Mouse (Mus musculus) intestine, postnatal 0 days (tissue): Measurements from ENCODE around the gene Sde2. TPM values are rescaled to one million over a fixed set of nuclear protein-coding genes. Genes with fewer than 3 reads are reported as not detected.
A peak's percentile ranks its signal among the peaks of the same experiment; 100 is the strongest.

Experiments used
- ATAC-seq: fragments of 200-750 bp; cut with Nextera tagmentation; 2 replicates; pipeline ENCODE4 v1.8.0; 2017; ENCODE audit warnings: mild to moderate bottlenecking, moderate TSS enrichment, moderate library complexity
- H3K27ac ChIP-seq: fragments of 300-500 bp; sonication (generic); 2 replicates; pipeline ENCODE4 v1.5.1; 2014; ENCODE audit warnings: mild to moderate bottlenecking, low read depth, low read length, moderate library complexity
- H3K27me3 ChIP-seq: fragments of 300-500 bp; sonication (generic); replicated peaks from 2 replicates; pipeline ENCODE4 v1.6.1; 2014; ENCODE audit warnings: low read length, mixed read lengths; ENCODE audit not compliant: control insufficient read depth, insufficient read depth
- H3K36me3 ChIP-seq: fragments of 300-500 bp; sonication (generic); 2 replicates; pipeline ENCODE4 v1.6.1; 2014; ENCODE audit warnings: mild to moderate bottlenecking, moderate library complexity; ENCODE audit not compliant: control insufficient read depth, insufficient read depth
- H3K4me1 ChIP-seq: fragments of 300-500 bp; sonication (generic); replicated peaks from 2 replicates; pipeline ENCODE4 v1.6.1; 2014; ENCODE audit warnings: antibody characterized with exemption, low read length, mixed read lengths; ENCODE audit not compliant: control insufficient read depth, insufficient read depth
- H3K4me2 ChIP-seq: fragments of 300-500 bp; sonication (generic); replicated peaks from 2 replicates; pipeline ENCODE4 v1.6.1; 2014; ENCODE audit warnings: low read depth, mild to moderate bottlenecking, moderate library complexity
- H3K4me3 ChIP-seq: fragments of 300-500 bp; sonication (generic); 2 replicates; pipeline ENCODE4 v1.5.1; 2014; ENCODE audit warnings: low read depth, low read length
- H3K9ac ChIP-seq: fragments of 300-500 bp; sonication (generic); 2 replicates; pipeline ENCODE4 v1.6.1; 2014; ENCODE audit warnings: mild to moderate bottlenecking, low read depth, low read length
- H3K9me3 ChIP-seq: fragments of 300-500 bp; sonication (generic); 2 replicates; pipeline ENCODE4 v1.6.1; 2016; ENCODE audit warnings: mixed run types; ENCODE audit not compliant: control insufficient read depth
- CTCF ChIP-seq: sonication (generic); IDR thresholded peaks from 2 replicates; pipeline ENCODE4 v1.5.1; 2016; ENCODE audit warnings: low read depth, mild to moderate bottlenecking, control low read depth, antibody characterized with exemption, moderate library complexity
- WGBS: fragments of 180-500 bp; shearing (Covaris S2); extraction: QIAGEN DNeasy Blood & Tissue Kit; methylation state at CpG from one replicate; pipeline ENCODE4 v1.1.7; 2014; 5-methylcytosine and 5-hydroxymethylcytosine counted together
- polyA plus RNA-seq: library from polyadenylated mRNA; unstranded; fragments of >200 nt; fragmentation: Nextera tagmentation; extraction: Ambion mirVana; gene quantifications from 2 replicates; pipeline ENCODE4 v1.2.1, GENCODE M21; 2015

The Sde2 gene
- polyA plus RNA-seq, 1 experiment from 2014 or later: 13.3 TPM

DNA sequence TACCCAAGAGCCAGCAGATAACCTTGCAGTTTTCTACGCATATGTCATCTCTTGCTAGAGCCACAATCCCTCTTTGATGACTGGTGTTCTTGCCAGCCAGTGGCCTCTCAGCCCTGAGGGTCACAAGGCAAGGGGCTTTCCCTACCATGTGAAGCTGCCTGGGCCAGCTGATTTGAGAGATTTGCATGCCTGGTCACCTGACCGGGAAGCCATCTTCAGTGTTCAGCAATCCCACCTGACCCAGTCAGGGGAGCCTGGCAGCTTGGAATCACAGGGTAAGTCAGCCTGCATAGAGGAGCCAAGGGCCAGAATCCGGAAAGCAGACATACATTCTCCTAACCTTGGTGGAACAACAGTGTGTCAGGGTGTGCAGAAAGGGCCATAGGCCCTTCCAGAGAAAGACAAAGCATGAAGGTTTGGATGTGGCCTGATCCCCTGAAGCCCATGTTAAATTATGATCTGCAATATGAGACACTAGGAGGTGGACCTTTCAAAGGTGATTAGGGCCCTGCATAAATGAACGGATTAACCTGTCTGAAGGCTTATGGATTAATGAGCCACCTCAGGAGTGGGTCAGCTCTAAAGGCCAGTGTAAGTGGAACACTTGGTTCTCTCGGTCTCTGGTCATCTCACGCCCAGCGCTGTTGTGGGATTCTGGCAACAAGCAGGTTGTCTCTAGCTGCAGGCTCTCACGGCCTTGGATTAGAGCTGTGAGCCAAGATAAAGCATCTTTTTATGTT is 9.2 kb upstream of the Sde2 start:
- Histone ChIP-seq H3K4me2 (no peak overlapping the region), H3K27me3 (no peaks in the 10 kb centered on the region), H3K9me3 (no peaks in the 10 kb centered on the region), H3K4me1 (no peaks in the 10 kb centered on the region), H3K4me3 (no peak overlapping the region), H3K27ac (no peak overlapping the region), H3K36me3 (no peaks in the 10 kb centered on the region), H3K9ac (no peak overlapping the region)
- WGBS: 80% methylated on average over 8 of the region's 8 CpGs
- TF ChIP-seq CTCF: no peak
- no peak for ATAC-seq

GRCm38 (mm10) chr1:180848114-180848510 is 2.8 kb upstream of the Sde2 start:
- peak overlapping the region; percentile 58 for H3K4me2 ChIP-seq
- no peak overlapping the region for H3K9ac ChIP-seq
- peaks cover 6% of the 10 kb centered on the region; the same call in 1 of the 2 replicates for H3K4me1 ChIP-seq
- 5% methylated on average over 9 of the region's 9 CpGs for WGBS
- no peak for TF ChIP-seq CTCF
- peak overlapping the region; percentile 14 for H3K4me3 ChIP-seq
- peak overlapping the region; percentile 60 for H3K27ac ChIP-seq
- no peak for ATAC-seq
- no peaks in the 10 kb centered on the region for H3K36me3 ChIP-seq
- no peaks in the 10 kb centered on the region for H3K9me3 ChIP-seq
- H3K27me3 ChIP-seq: no peaks in the 10 kb centered on the region

DNA sequence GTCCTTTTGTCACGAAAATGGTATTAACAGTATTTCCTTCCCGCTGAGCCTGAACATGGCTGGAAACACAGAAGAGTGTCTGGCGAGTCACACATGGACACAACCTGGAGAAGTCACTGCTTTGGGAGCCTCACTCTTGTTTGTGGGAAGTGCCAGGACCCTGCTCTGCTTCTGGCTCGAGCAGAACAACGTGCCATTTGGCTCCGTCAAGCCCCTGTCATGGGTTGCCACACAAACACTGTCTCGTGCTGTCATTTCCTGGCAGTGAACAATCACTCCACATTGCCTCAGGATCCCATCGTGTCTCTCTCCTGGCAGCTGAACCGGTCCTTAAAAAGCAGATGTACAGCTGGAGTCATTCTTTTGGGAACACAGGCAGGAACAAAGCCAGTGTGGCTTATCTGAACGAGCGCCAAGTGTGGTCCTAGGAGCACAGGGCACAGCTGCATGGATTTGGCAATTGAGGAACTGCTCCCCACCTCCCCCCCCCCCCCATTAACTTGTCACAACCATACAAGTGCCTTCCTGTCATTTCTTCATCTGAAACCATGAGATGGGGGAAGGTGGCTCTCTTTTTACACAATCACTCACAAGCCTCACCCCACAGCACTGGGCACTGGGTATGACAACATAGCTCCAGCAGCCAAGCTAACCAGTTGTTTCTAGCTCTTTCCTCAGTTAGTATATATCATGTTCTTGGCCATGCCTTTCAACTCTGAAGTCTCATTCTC is 2.3 kb upstream of the Sde2 start:
- H3K27me3 ChIP-seq: no peaks in the 10 kb centered on the region
- H3K9me3 ChIP-seq: no peaks in the 10 kb centered on the region
- ATAC-seq: no peak
- H3K4me3 ChIP-seq: 0 out of 2 replicates have a peak overlapping the region, but pooled peaks have one; percentile 14
- H3K36me3 ChIP-seq: no peaks in the 10 kb centered on the region
- TF ChIP-seq CTCF: no peak
- 39% methylated on average over 11 of the region's 11 CpGs for WGBS
- no peak overlapping the region for H3K9ac ChIP-seq
- H3K4me1 ChIP-seq: peaks cover 6% of the 10 kb centered on the region; the same call in 1 of the 2 replicates
- peak overlapping the region; percentile 60 for H3K27ac ChIP-seq
- H3K4me2 ChIP-seq: peak overlapping the region; percentile 58

DNA sequence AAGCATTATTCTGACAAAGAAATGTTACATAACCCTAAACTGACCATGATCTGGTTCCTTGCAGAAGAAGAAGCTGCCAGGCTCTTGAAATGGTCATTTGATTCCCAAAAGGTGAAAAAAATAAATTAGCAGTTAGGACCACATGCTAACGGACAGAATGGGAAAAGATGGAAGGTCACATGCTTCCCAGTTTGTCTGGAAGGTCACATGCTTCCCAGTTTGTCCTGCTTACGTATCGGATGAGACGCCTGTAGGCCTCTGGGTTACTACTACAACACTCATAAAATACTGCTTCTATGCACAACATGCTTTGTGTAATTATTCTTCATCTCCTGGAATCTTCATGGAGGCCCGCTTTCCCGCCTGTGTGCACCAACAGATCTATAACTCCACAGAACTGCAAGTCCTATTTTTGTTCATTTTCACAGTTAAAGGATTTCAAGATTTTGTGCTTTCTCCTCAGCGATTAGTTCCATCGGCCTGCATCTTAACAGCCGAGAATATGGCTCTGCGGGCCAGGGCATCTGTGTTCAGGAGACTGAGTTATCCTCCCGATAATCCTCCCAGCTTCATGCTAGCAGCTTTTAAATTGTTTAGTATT is 1.1 kb upstream of the Sde2 start:
- H3K4me2 ChIP-seq: peak overlapping the region; percentile 79
- no peaks in the 10 kb centered on the region for H3K9me3 ChIP-seq
- H3K27me3 ChIP-seq: no peaks in the 10 kb centered on the region
- no peaks in the 10 kb centered on the region for H3K36me3 ChIP-seq
- peak overlapping the region; percentile 61 for H3K9ac ChIP-seq
- no peak for ATAC-seq
- TF ChIP-seq CTCF: no peak
- peaks cover 6% of the 10 kb centered on the region; the same call in 1 of the 2 replicates for H3K4me1 ChIP-seq
- peak overlapping the region; percentile 90 for H3K27ac ChIP-seq
- H3K4me3 ChIP-seq: peak overlapping the region; percentile 81
- 41% methylated on average over 11 of the region's 11 CpGs for whole genome bisulfite sequencing

GRCm38 (mm10) chr1:180858763-180859162 is 7.8 kb downstream of the Sde2 start:
- Histone ChIP-seq H3K9me3 (no peaks in the 10 kb centered on the region), H3K27me3 (no peaks in the 10 kb centered on the region), H3K9ac (no peak overlapping the region), H3K4me3 (no peak overlapping the region), H3K36me3 (peaks cover 70% of the 10 kb centered on the region), H3K27ac (no peak overlapping the region), H3K4me1 (no peaks in the 10 kb centered on the region), H3K4me2 (no peak overlapping the region)
- ATAC-seq: no peak
- no peak for TF ChIP-seq CTCF

DNA sequence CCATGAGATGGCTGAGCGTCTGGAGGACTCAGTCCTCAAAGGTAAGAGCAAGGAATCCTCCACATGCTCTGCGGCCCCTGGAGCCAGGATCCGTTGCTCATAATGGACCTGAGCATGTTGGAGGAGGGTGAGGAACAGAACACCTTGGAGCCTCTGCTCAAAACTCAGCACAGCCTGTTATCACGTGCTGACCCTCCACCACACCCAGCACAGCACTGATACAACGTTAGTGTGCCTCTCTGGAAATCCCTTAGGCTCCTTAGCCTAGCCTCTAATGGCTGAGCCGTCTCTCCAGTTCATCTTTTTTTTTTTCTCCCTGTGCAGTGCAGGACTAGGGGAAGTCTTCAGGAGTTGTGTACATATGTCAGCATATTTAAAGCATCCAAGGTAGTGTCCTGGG is 9.1 kb downstream of the Sde2 start:
- WGBS: 79% methylated on average over 6 of the region's 6 CpGs
- Histone ChIP-seq H3K4me3 (no peak overlapping the region), H3K4me2 (no peak overlapping the region), H3K27me3 (no peaks in the 10 kb centered on the region), H3K9me3 (no peaks in the 10 kb centered on the region), H3K4me1 (no peaks in the 10 kb centered on the region), H3K27ac (no peak overlapping the region), H3K36me3 (peaks cover 78% of the 10 kb centered on the region), H3K9ac (no peak overlapping the region)
- no peak for ATAC-seq
- TF ChIP-seq CTCF: no peak
